Mouse (Mus musculus): Measurements from ENCODE around the gene E330021D16Rik. TPM values are rescaled to one million over a fixed set of nuclear protein-coding genes. Genes with fewer than 3 reads are reported as not detected.

The E330021D16Rik gene
- polyA plus RNA-seq, 2 experiments, result 0.08 to 0.34 TPM

GRCm38 (mm10) chr6:136364430-136365098 is 50.8 kb downstream of the E330021D16Rik start:
- no peak for DNase-seq (ENCODE audit: low read depth in 3 of 3, low spot score in 3 of 3)
- Histone ChIP-seq H3K4me2 (ENCODE audit: low read depth) (no peak overlapping the region), H3K9ac (replicated peaks) (no peak overlapping the region), H3K27me3 (ENCODE audit: control insufficient read depth, insufficient read depth, low read length) (no peaks in the 10 kb centered on the region), H3K4me3 (ENCODE audit: insufficient read depth in 1 of 2, low read depth in 2 of 2, low read length in 2 of 2) (no peak overlapping the region), H3K9me3 (ENCODE audit: control insufficient read depth, low read length) (no peaks in the 10 kb centered on the region), H3K4me1 (replicated peaks; ENCODE audit: control insufficient read depth in 2 of 2, insufficient read depth in 2 of 2, low read length in 1 of 2) (no peaks in the 10 kb centered on the region), H3K27ac (no peak overlapping the region), H3K36me3 (replicated peaks; ENCODE audit: control insufficient read depth, insufficient read depth, low read depth) (no peaks in the 10 kb centered on the region)
- 57% methylated on average over 12 of the region's 12 CpGs for WGBS (ENCODE audit: insufficient replicate concordance)
- TF ChIP-seq EP300 (IDR thresholded peaks at IDR 0.05; ENCODE audit: low read depth) (no peak), CTCF (IDR thresholded peaks at IDR 0.05; ENCODE audit: low read depth) (no peak)
- ATAC-seq (ENCODE audit: insufficient read depth), result no peak

GRCm38 (mm10) chr6:136364008-136364407 is 51.4 kb downstream of the E330021D16Rik start:
- Histone ChIP-seq H3K4me1 (replicated peaks; ENCODE audit: control insufficient read depth in 2 of 2, insufficient read depth in 2 of 2, low read length in 1 of 2) (no peaks in the 10 kb centered on the region), H3K4me3 (ENCODE audit: insufficient read depth in 1 of 2, low read depth in 2 of 2, low read length in 2 of 2) (no peak overlapping the region), H3K27ac (no peak overlapping the region), H3K4me2 (ENCODE audit: low read depth) (no peak overlapping the region), H3K36me3 (replicated peaks; ENCODE audit: control insufficient read depth, insufficient read depth, low read depth) (no peaks in the 10 kb centered on the region), H3K27me3 (ENCODE audit: control insufficient read depth, insufficient read depth, low read length) (no peaks in the 10 kb centered on the region), H3K9me3 (ENCODE audit: control insufficient read depth, low read length) (no peaks in the 10 kb centered on the region), H3K9ac (replicated peaks) (no peak overlapping the region)
- DNase-seq (ENCODE audit: low read depth in 3 of 3, low spot score in 3 of 3), result no peak
- TF ChIP-seq CTCF (IDR thresholded peaks at IDR 0.05; ENCODE audit: low read depth) (no peak), EP300 (IDR thresholded peaks at IDR 0.05; ENCODE audit: low read depth) (no peak)
- ATAC-seq (ENCODE audit: insufficient read depth), result no peak
- 58% methylated on average over 4 of the region's 4 CpGs for WGBS (ENCODE audit: insufficient replicate concordance)

GRCm38 (mm10) chr6:136363313-136363712 is 52.1 kb downstream of the E330021D16Rik start:
- no peak overlapping the region for H3K27ac ChIP-seq
- no peak overlapping the region for H3K4me2 ChIP-seq (ENCODE audit: low read depth)
- ATAC-seq (ENCODE audit: insufficient read depth) (no peak), DNase-seq (ENCODE audit: low read depth in 3 of 3, low spot score in 3 of 3) (no peak)
- TF ChIP-seq EP300 (IDR thresholded peaks at IDR 0.05; ENCODE audit: low read depth) (no peak), CTCF (IDR thresholded peaks at IDR 0.05; ENCODE audit: low read depth) (no peak)
- H3K9ac ChIP-seq (replicated peaks), result no peak overlapping the region
- no peaks in the 10 kb centered on the region for H3K4me1 ChIP-seq (replicated peaks; ENCODE audit: control insufficient read depth in 2 of 2, insufficient read depth in 2 of 2, low read length in 1 of 2)
- H3K36me3 ChIP-seq (replicated peaks; ENCODE audit: control insufficient read depth, insufficient read depth, low read depth), result no peaks in the 10 kb centered on the region
- H3K4me3 ChIP-seq (ENCODE audit: insufficient read depth in 1 of 2, low read depth in 2 of 2, low read length in 2 of 2), result no peak overlapping the region
- no peaks in the 10 kb centered on the region for H3K27me3 ChIP-seq (ENCODE audit: control insufficient read depth, insufficient read depth, low read length)
- 68% methylated on average over 8 of the region's 8 CpGs for WGBS (ENCODE audit: insufficient replicate concordance)
- H3K9me3 ChIP-seq (ENCODE audit: control insufficient read depth, low read length), result no peaks in the 10 kb centered on the region

- no peaks in the 10 kb centered on the region for H3K27me3 ChIP-seq (ENCODE audit: control insufficient read depth, insufficient read depth, low read length)
- H3K9ac ChIP-seq (replicated peaks), result no peak overlapping the region
- H3K36me3 ChIP-seq (replicated peaks; ENCODE audit: control insufficient read depth, insufficient read depth, low read depth), result no peaks in the 10 kb centered on the region
- H3K4me2 ChIP-seq (ENCODE audit: low read depth), result no peak overlapping the region
- H3K9me3 ChIP-seq (ENCODE audit: control insufficient read depth, low read length), result no peaks in the 10 kb centered on the region
- no peak overlapping the region for H3K27ac ChIP-seq
- no peaks in the 10 kb centered on the region for H3K4me1 ChIP-seq (replicated peaks; ENCODE audit: control insufficient read depth in 2 of 2, insufficient read depth in 2 of 2, low read length in 1 of 2)
- H3K4me3 ChIP-seq (ENCODE audit: insufficient read depth in 1 of 2, low read depth in 2 of 2, low read length in 2 of 2), result no peak overlapping the region
- TF ChIP-seq EP300 (IDR thresholded peaks at IDR 0.05; ENCODE audit: low read depth) (no peak), CTCF (IDR thresholded peaks at IDR 0.05; ENCODE audit: low read depth) (no peak)
- WGBS (ENCODE audit: insufficient replicate concordance), result 63% methylated on average over 5 of the region's 5 CpGs
- DNase-seq (ENCODE audit: low read depth in 3 of 3, low spot score in 3 of 3) (no peak), ATAC-seq (ENCODE audit: insufficient read depth) (no peak)
These were observed 56.9 kb downstream of the E330021D16Rik start for GRCm38 (mm10) chr6:136358471-136358870.

GRCm38 (mm10) chr6:136353399-136354184 is 61.8 kb downstream of the E330021D16Rik start:
- TF ChIP-seq CTCF (IDR thresholded peaks at IDR 0.05; ENCODE audit: low read depth) (peak; percentile 56), EP300 (IDR thresholded peaks at IDR 0.05; ENCODE audit: low read depth) (no peak)
- Histone ChIP-seq H3K9ac (replicated peaks) (no peak overlapping the region), H3K27ac (no peak overlapping the region), H3K4me3 (ENCODE audit: insufficient read depth in 1 of 2, low read depth in 2 of 2, low read length in 2 of 2) (no peak overlapping the region), H3K9me3 (ENCODE audit: control insufficient read depth, low read length) (no peaks in the 10 kb centered on the region), H3K4me1 (replicated peaks; ENCODE audit: control insufficient read depth in 2 of 2, insufficient read depth in 2 of 2, low read length in 1 of 2) (no peaks in the 10 kb centered on the region), H3K36me3 (replicated peaks; ENCODE audit: control insufficient read depth, insufficient read depth, low read depth) (no peaks in the 10 kb centered on the region), H3K4me2 (ENCODE audit: low read depth) (no peak overlapping the region), H3K27me3 (ENCODE audit: control insufficient read depth, insufficient read depth, low read length) (no peaks in the 10 kb centered on the region)
- DNase-seq (ENCODE audit: low read depth in 3 of 3, low spot score in 3 of 3) (peak; percentile 1 to 7 (median 4)), ATAC-seq (ENCODE audit: insufficient read depth) (no peak)
- WGBS (ENCODE audit: insufficient replicate concordance), result 34% methylated on average over 11 of the region's 11 CpGs

Other genes with a start within 250 kb of the E330021D16Rik start
- under 0.01 and 0.01 TPM in 2 replicates for gene Grin2b, start 242.1 kb downstream of the E330021D16Rik start, polyA plus RNA-seq (2012; rRNA removed)
- gene Grin2b, start 242.1 kb downstream of the E330021D16Rik start, polyA plus RNA-seq (2014; fragmentation: Nextera tagmentation; extraction: Ambion mirVana), result not detected in 2 replicates
- 0.02 TPM in 1 of 2 replicates, not detected in the other for gene Gm8994, start 88.0 kb downstream of the E330021D16Rik start, polyA plus RNA-seq (2012; rRNA removed)
- not detected in 2 replicates for gene Gm8994, start 88.0 kb downstream of the E330021D16Rik start, polyA plus RNA-seq (2014; fragmentation: Nextera tagmentation; extraction: Ambion mirVana)
- gene Atf7ip, start 90.6 kb upstream of the E330021D16Rik start, polyA plus RNA-seq (2012; rRNA removed), result 5.8 and 7.2 TPM in 2 replicates
- gene Atf7ip, start 90.6 kb upstream of the E330021D16Rik start, polyA plus RNA-seq (2014; fragmentation: Nextera tagmentation; extraction: Ambion mirVana), result 14.2 TPM in 2 replicates
- 2.5 and 3.9 TPM in 2 replicates for gene Plbd1, start 246.4 kb upstream of the E330021D16Rik start, polyA plus RNA-seq (2012; rRNA removed)
- gene Plbd1, start 246.4 kb upstream of the E330021D16Rik start, polyA plus RNA-seq (2014; fragmentation: Nextera tagmentation; extraction: Ambion mirVana), result 5.9 and 7.6 TPM in 2 replicates

Measured in liver, embryonic 14.5 days (tissue).